Mouse (Mus musculus): Measurements from ENCODE around the gene Ncl.

The Ncl gene

GRCm38 (mm10) chr1:86312269-86312668 is 46.9 kb downstream of the Ncl start:
- no peak for DNase-seq (ENCODE audit: low spot score)

GRCm38 (mm10) chr1:86311467-86312005 is 47.7 kb downstream of the Ncl start:
- peak; percentile 23 for DNase-seq (ENCODE audit: low spot score)

GRCm38 (mm10) chr1:86310536-86311310 is 48.5 kb downstream of the Ncl start:
- DNase-seq (ENCODE audit: low spot score) = peak; percentile 63

- DNase-seq (ENCODE audit: low spot score) = no peak
Measured at GRCm38 (mm10) chr1:86309270-86309833, 49.8 kb downstream of the Ncl start.

- DNase-seq (ENCODE audit: low spot score) = no peak
Measured at GRCm38 (mm10) chr1:86307871-86308641, 51.1 kb downstream of the Ncl start.

- no peak for DNase-seq (ENCODE audit: low spot score)
Measured at GRCm38 (mm10) chr1:86307177-86307762, 51.9 kb downstream of the Ncl start.

- DNase-seq (ENCODE audit: low spot score) = no peak
Measured at GRCm38 (mm10) chr1:86306686-86307085, 52.5 kb downstream of the Ncl start.

GRCm38 (mm10) chr1:86303873-86304250 is 55.3 kb downstream of the Ncl start:
- DNase-seq (ENCODE audit: low spot score) = peak; percentile 43

GRCm38 (mm10) chr1:86303063-86303872 is 55.9 kb downstream of the Ncl start:
- peak; percentile 79 for DNase-seq (ENCODE audit: low spot score)

GRCm38 (mm10) chr1:86302532-86302931 is 56.7 kb downstream of the Ncl start, which contains the start of gene B3gnt7:
B3gnt7 (plus strand) TSS chr1:86302832.
- no peak for DNase-seq (ENCODE audit: low spot score)

GRCm38 (mm10) chr1:86301221-86302091 is 57.7 kb downstream of the Ncl start:
- no peak for DNase-seq (ENCODE audit: low spot score)

GRCm38 (mm10) chr1:86300731-86301130 is 58.5 kb downstream of the Ncl start:
- DNase-seq (ENCODE audit: low spot score) = no peak

- peak; percentile 67 for DNase-seq (ENCODE audit: low spot score)
Measured at GRCm38 (mm10) chr1:86300093-86300492, 59.1 kb downstream of the Ncl start.

Measured in embryo, embryonic 10.5 days (tissue).